Mouse (Mus musculus): ENCODE results near the gene Inhbe. TPM values are rescaled to one million over a fixed set of nuclear protein-coding genes. Genes with fewer than 3 reads are reported as not detected.
A peak's percentile ranks its signal among the peaks of the same experiment; 100 is the strongest.

Gene Inhbe
- 0.13 TPM in 1 of 2 replicates, not detected in the other for polyA plus RNA-seq (2016; fragmentation: Nextera tagmentation; extraction: Ambion mirVana)

- Histone ChIP-seq H3K27ac (no peak within 1 kb of the TSS), H3K4me1 (peaks cover 19% of the 10 kb centered on the region), H3K36me3 (no peaks in the 10 kb centered on the region), H3K27me3 (ENCODE audit: low read depth, poor library complexity, severe bottlenecking) (peaks cover 20% of the 10 kb centered on the region), H3K9me3 (replicated peaks) (no peaks in the 10 kb centered on the region), H3K4me3 (no peak within 1 kb of the TSS)
- 86% methylated on average over 18 of the region's 18 CpGs for WGBS
- no peak for DNase-seq (ENCODE audit: low spot score)
Measured at GRCm38 (mm10) chr10:127353909-127354895, at the start of gene Inhbe. TSS of gene Inhbe (minus strand) at chr10:127354411.

- H3K4me3 ChIP-seq = no peak overlapping the region
- DNase-seq (ENCODE audit: low spot score) = no peak
- H3K4me1 ChIP-seq = no peaks in the 10 kb centered on the region
- H3K27me3 ChIP-seq (ENCODE audit: low read depth, poor library complexity, severe bottlenecking) = no peaks in the 10 kb centered on the region
- no peak overlapping the region for H3K27ac ChIP-seq
- H3K36me3 ChIP-seq = peaks cover 53% of the 10 kb centered on the region
- WGBS = 83% methylated on average over 6 of the region's 6 CpGs
- no peaks in the 10 kb centered on the region for H3K9me3 ChIP-seq (replicated peaks)
Measured at GRCm38 (mm10) chr10:127391774-127392173, 37.6 kb upstream of the Inhbe start.

- Histone ChIP-seq H3K9me3 (replicated peaks) (no peaks in the 10 kb centered on the region), H3K27ac (peak overlapping the region; percentile 96)
- WGBS = 60% methylated on average over 2 of the region's 2 CpGs
Measured at GRCm38 (mm10) chr10:127381743-127382134, 27.5 kb upstream of the Inhbe start.

GRCm38 (mm10) chr10:127380767-127381742 is 26.8 kb upstream of the Inhbe start:
- Histone ChIP-seq H3K27ac (peak overlapping the region; percentile 96), H3K27me3 (ENCODE audit: low read depth, poor library complexity, severe bottlenecking) (no peaks in the 10 kb centered on the region), H3K36me3 (peaks cover 3% of the 10 kb centered on the region; the same call in 1 of the 2 replicates), H3K4me1 (peaks cover 9% of the 10 kb centered on the region), H3K4me3 (peak overlapping the region; percentile 70), H3K9me3 (replicated peaks) (no peaks in the 10 kb centered on the region)
- peak; percentile 84 for DNase-seq (ENCODE audit: low spot score)
- 11% methylated on average over 75 of the region's 79 CpGs for WGBS

More at GRCm38 (mm10) chr10:127381743-127382134, 27.5 kb upstream of the Inhbe start:
- Histone ChIP-seq H3K36me3 (peaks cover 3% of the 10 kb centered on the region; the same call in 1 of the 2 replicates), H3K4me1 (peaks cover 9% of the 10 kb centered on the region), H3K27me3 (ENCODE audit: low read depth, poor library complexity, severe bottlenecking) (no peaks in the 10 kb centered on the region), H3K4me3 (peak overlapping the region; percentile 70)
- no peak for DNase-seq (ENCODE audit: low spot score)

DNA sequence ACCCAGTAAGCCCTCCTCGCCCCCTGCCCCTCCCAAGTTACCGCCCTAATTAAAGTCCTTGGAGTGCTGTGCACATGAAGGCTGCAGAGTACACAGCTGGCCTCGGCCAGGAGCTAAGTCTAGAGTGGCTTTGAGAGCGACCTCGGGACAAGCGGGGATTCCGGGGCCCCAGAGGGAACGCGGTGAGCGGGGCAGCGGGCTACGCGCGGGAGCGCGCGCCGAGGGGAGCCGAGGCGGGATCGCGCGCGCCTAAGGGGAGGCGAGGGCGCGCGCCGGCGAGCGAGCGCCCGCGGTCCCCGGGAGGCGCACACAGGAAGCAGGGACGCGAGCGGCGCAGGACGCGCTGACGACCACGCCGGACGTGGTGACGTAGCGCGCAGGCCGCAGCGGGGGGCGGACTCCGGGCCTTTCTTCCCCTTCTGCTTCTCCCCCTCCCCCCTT is 26.1 kb upstream of the Inhbe start, which contains the start of gene R3hdm2:
Gene R3hdm2, plus strand, starts transcription at position 77 of the 441 bp plus-strand sequence.
- Histone ChIP-seq H3K9me3 (replicated peaks) (no peaks in the 10 kb centered on the region), H3K36me3 (peaks cover 3% of the 10 kb centered on the region; the same call in 1 of the 2 replicates), H3K4me1 (peaks cover 9% of the 10 kb centered on the region), H3K27ac (peak within 1 kb of the TSS; percentile 96), H3K27me3 (ENCODE audit: low read depth, poor library complexity, severe bottlenecking) (no peaks in the 10 kb centered on the region), H3K4me3 (peak within 1 kb of the TSS; percentile 70)
- under 1% methylated on average over 51 of the region's 53 CpGs for WGBS
- DNase-seq (ENCODE audit: low spot score) = peak; percentile 98

GRCm38 (mm10) chr10:127379654-127380053 is 25.4 kb upstream of the Inhbe start:
- WGBS = 87% methylated on average over 8 of the region's 8 CpGs
- H3K4me1 ChIP-seq = peaks cover 9% of the 10 kb centered on the region
- DNase-seq (ENCODE audit: low spot score) = no peak

DNA sequence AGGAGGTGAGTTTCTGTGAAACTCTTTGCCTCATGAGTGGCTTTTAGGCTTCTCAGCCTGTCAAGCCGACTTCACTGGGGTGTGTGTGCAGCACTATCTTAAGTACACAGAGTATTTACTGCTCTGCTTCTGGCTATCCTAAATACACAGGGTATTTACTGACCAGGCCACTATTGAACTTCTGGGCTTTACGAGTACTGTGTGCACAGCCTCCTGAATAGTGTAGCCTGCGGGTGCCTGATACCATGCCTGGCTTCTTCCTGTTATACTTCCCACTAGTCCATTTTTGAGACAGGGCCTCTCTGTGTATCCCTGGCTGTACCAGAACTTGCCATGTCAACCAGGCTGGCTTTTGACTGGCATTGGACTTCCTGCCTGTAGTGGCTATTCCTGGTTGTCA is 23.5 kb upstream of the Inhbe start:
- Histone ChIP-seq H3K27ac (no peak overlapping the region), H3K27me3 (ENCODE audit: low read depth, poor library complexity, severe bottlenecking) (no peaks in the 10 kb centered on the region), H3K4me3 (no peak overlapping the region), H3K9me3 (replicated peaks) (no peaks in the 10 kb centered on the region), H3K4me1 (peaks cover 7% of the 10 kb centered on the region), H3K36me3 (no peaks in the 10 kb centered on the region)
- no peak for DNase-seq (ENCODE audit: low spot score)
- 81% methylated on average over 3 of the region's 3 CpGs for WGBS

More at GRCm38 (mm10) chr10:127379654-127380053, 25.4 kb upstream of the Inhbe start:
- Histone ChIP-seq H3K4me3 (peak overlapping the region; percentile 70), H3K36me3 (peaks cover 3% of the 10 kb centered on the region; the same call in 1 of the 2 replicates), H3K27me3 (ENCODE audit: low read depth, poor library complexity, severe bottlenecking) (no peaks in the 10 kb centered on the region), H3K9me3 (replicated peaks) (no peaks in the 10 kb centered on the region), H3K27ac (peak overlapping the region; percentile 96)

- WGBS = 89% methylated on average over 2 of the region's 2 CpGs
- no peak overlapping the region for H3K4me3 ChIP-seq
- H3K27me3 ChIP-seq (ENCODE audit: low read depth, poor library complexity, severe bottlenecking) = no peaks in the 10 kb centered on the region
- no peak for DNase-seq (ENCODE audit: low spot score)
- H3K27ac ChIP-seq = no peak overlapping the region
- peaks cover 13% of the 10 kb centered on the region for H3K4me1 ChIP-seq
- no peaks in the 10 kb centered on the region for H3K9me3 ChIP-seq (replicated peaks)
- no peaks in the 10 kb centered on the region for H3K36me3 ChIP-seq
Measured at GRCm38 (mm10) chr10:127371023-127371422, 16.8 kb upstream of the Inhbe start.

DNA sequence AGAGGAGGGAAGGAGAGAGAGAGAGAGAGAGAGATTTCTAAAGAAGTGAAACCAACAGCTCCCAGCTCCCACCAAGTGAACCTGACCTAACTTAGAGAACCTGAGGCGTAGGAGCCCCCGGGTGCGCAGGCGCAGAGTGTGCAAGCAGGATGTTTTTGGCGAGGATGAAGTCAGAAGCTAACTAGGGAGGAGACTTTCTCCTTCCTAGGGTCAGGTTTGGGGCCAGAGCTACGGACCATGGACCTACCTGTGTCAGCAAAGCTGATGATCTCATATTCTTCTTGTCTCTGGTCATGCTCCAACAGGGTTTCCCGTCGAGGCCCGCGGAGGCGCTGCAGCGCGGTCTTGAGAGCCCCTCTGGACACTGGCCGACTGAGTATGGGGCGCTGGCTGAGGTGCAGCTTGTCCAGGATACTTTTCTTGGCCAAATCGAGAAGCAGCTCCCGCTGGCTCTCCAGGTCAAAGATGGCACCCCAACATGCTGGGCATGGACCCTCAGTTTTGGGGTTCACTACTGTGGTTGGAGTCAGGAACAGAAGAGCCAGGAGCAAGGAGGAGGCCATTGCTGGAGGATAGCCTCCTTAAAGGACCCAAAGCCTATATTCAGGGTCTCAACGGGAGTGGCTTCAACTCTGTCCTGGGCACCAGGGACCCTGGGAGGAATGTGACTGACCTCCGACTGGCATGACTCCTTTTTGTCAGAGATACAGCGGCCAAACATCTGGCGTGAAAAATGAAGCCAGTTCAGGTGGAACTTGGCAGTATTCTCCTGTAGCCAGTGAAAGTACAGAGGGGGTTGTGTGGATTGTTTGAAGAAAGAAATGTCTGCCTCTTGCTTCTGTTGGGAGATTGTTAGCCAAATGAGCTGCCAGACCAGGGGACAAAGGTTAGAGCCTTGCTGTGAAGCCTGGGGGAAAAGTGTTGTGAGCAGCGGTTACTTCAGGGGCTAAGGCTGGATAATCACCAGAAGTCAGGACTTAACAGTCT is 15.9 kb upstream of the Inhbe start, which contains the start of gene Inhbc:
Gene Inhbc, minus strand, starts transcription at position 598 of the 987 bp plus-strand sequence.
- peaks cover 13% of the 10 kb centered on the region for H3K4me1 ChIP-seq
- no peaks in the 10 kb centered on the region for H3K9me3 ChIP-seq (replicated peaks)
- no peak for DNase-seq (ENCODE audit: low spot score)
- no peaks in the 10 kb centered on the region for H3K27me3 ChIP-seq (ENCODE audit: low read depth, poor library complexity, severe bottlenecking)
- H3K4me3 ChIP-seq = no peak within 1 kb of the TSS
- no peaks in the 10 kb centered on the region for H3K36me3 ChIP-seq
- WGBS = 81% methylated on average over 22 of the region's 22 CpGs
- no peak within 1 kb of the TSS for H3K27ac ChIP-seq

DNA sequence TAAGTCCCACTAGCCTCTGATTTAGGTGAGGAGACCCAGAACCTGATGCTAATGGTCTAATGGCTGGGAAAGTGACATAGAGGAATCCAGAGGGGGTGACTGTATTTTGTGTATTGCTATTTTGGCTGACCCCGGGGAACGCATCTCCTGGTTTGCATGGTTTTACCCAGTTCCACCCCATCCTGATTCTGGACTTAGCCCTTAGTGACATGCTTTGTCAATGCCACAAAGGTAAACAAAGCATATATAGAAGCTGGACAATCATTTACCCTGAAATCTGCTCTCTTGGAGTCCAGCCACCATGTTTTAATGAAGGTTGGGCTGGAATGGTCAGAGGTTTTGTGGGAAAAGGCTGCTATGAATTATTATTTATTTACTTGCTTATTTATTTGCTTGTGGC is 14.1 kb upstream of the Inhbe start:
- Histone ChIP-seq H3K4me3 (no peak overlapping the region), H3K27me3 (ENCODE audit: low read depth, poor library complexity, severe bottlenecking) (no peaks in the 10 kb centered on the region), H3K4me1 (peaks cover 13% of the 10 kb centered on the region), H3K27ac (no peak overlapping the region), H3K9me3 (replicated peaks) (no peaks in the 10 kb centered on the region), H3K36me3 (no peaks in the 10 kb centered on the region)
- DNase-seq (ENCODE audit: low spot score) = no peak
- 95% methylated on average over 2 of the region's 2 CpGs for WGBS

DNA sequence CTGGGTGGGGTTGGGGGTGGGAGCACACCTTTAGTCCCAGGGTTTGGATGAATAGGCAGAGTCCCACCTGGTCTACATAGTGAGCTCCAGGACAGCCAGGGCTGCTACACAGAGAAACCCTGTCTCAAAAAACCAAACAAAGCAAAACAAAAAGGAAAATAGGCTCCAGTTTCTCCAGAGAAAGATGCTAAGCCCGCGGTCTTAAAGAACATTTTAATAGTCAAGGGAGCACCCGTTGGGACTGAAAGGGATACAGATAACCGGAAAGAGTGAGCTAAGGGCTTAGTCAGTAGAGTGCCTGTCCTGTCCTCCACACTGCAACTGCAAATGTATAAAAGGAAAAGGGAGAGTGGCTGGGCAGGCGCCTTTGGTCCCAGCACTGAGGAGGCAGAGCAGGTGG is 12.9 kb upstream of the Inhbe start:
- no peak overlapping the region for H3K4me3 ChIP-seq

More for the DNA sequence above, 12.9 kb upstream of the Inhbe start:
- Histone ChIP-seq H3K27me3 (ENCODE audit: low read depth, poor library complexity, severe bottlenecking) (no peaks in the 10 kb centered on the region), H3K27ac (no peak overlapping the region), H3K36me3 (no peaks in the 10 kb centered on the region), H3K4me1 (peaks cover 13% of the 10 kb centered on the region), H3K9me3 (replicated peaks) (no peaks in the 10 kb centered on the region)
- WGBS = 85% methylated on average over 5 of the region's 5 CpGs
- no peak for DNase-seq (ENCODE audit: low spot score)
